Mouse (Mus musculus) hindbrain, embryonic 15.5 days (tissue): ENCODE data around the gene Adck1. TPM values are rescaled to one million over a fixed set of nuclear protein-coding genes. Genes with fewer than 3 reads are reported as not detected.

Experiments
- ATAC-seq: fragments of 200-750 bp; cut with Nextera tagmentation; 2 replicates; pipeline ENCODE4 v1.8.0; 2017; ENCODE audit warnings: low read depth, moderate number of reproducible peaks, moderate TSS enrichment; ENCODE audit not compliant: low FRiP score
- H3K27ac ChIP-seq: fragments of 300-500 bp; sonication (generic); replicated peaks from 2 replicates; pipeline ENCODE4 v1.5.1; 2015; ENCODE audit warnings: mild to moderate bottlenecking, inconsistent platforms
- H3K27me3 ChIP-seq: fragments of 300-500 bp; sonication (generic); 2 replicates; pipeline ENCODE4 v1.6.1; 2015; ENCODE audit warnings: control low read depth, inconsistent platforms
- H3K36me3 ChIP-seq: fragments of 300-500 bp; sonication (generic); 2 replicates; pipeline ENCODE4 v1.6.1; 2015; ENCODE audit warnings: control low read depth, inconsistent platforms
- H3K4me1 ChIP-seq: fragments of 300-500 bp; sonication (generic); replicated peaks from 2 replicates; pipeline ENCODE4 v1.6.1; 2015; ENCODE audit warnings: control low read depth, inconsistent platforms
- H3K4me2 ChIP-seq: fragments of 300-500 bp; sonication (generic); 2 replicates; pipeline ENCODE4 v1.6.1; 2015; ENCODE audit warnings: moderate library complexity, mild to moderate bottlenecking, inconsistent platforms
- H3K4me3 ChIP-seq: fragments of 300-500 bp; sonication (generic); 2 replicates; pipeline ENCODE4 v1.5.1; 2015; ENCODE audit warnings: mild to moderate bottlenecking, inconsistent platforms
- H3K9ac ChIP-seq: fragments of 300-500 bp; sonication (generic); 2 replicates; pipeline ENCODE4 v1.6.1; 2015; ENCODE audit warnings: inconsistent platforms
- H3K9me3 ChIP-seq: fragments of 300-500 bp; sonication (generic); 2 replicates; pipeline ENCODE4 v1.6.1; 2016; ENCODE audit warnings: control low read depth, inconsistent platforms
- WGBS: fragments of 180-500 bp; shearing (Covaris S2); methylation state at CpG from one replicate; pipeline ENCODE4 v1.1.7; 2015; 5-methylcytosine and 5-hydroxymethylcytosine counted together
- polyA plus RNA-seq: library from polyadenylated mRNA; unstranded; fragments of >200 nt; fragmentation: Nextera tagmentation; extraction: Ambion mirVana; gene quantifications from 2 replicates; pipeline ENCODE4 v1.2.1, GENCODE M21; 2015

Adck1 gene
- polyA plus RNA-seq, 1 experiment from 2014 or later = 38.0 TPM

DNA sequence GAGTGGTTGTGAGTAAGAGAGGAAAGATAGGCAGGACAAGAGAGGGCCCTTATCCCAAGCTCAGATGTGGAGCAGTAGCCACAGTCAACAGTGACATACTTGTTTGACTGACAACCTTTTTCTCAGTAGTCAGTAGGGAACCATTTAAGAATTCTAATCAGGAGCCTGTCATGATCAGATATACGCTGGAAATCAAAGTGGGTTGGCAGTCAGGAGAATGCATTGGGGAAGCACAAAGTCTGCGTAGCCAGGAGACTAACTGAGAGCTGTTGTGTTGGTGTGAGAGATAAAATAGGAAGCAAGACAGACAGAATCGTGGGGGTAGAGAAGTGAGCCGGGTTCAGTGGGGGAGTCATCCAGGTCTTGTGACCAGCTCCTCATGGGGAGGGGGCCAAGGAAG is 71.9 kb downstream of the Adck1 start:
- Histone ChIP-seq H3K27ac (no peak overlapping the region), H3K4me3 (no peak overlapping the region), H3K9me3 (no peaks in the 10 kb centered on the region), H3K36me3 (no peaks in the 10 kb centered on the region; the same call in 1 of the 2 replicates), H3K4me1 (peaks cover 16% of the 10 kb centered on the region), H3K4me2 (no peak overlapping the region), H3K27me3 (no peaks in the 10 kb centered on the region), H3K9ac (no peak overlapping the region)
- no peak for ATAC-seq
- WGBS = 75% methylated on average over 4 of the region's 4 CpGs

DNA sequence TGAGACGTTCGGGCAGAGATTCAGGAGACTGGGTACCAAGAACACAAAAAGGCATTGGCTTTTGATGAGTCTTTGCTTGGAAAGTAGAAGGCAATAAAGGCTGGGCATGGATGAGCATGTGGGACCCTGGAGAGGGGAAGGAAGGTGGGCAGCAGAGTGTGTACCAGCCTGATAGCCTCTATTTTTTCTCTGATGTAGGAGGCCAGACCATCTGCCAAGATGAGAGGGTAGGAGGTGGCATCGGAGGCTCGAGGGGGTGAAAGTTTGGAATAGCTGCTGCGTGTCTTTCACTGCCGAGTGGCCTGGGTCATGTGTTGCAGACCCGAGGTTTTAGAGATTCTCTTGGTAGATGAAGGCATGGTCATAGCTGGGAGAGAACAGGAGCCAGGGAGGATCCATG is 72.8 kb downstream of the Adck1 start:
- H3K4me2 ChIP-seq = no peak overlapping the region
- no peak overlapping the region for H3K9ac ChIP-seq
- no peak overlapping the region for H3K27ac ChIP-seq
- H3K9me3 ChIP-seq = no peaks in the 10 kb centered on the region
- no peak for ATAC-seq
- H3K27me3 ChIP-seq = no peaks in the 10 kb centered on the region
- H3K4me3 ChIP-seq = no peak overlapping the region
- WGBS = 97% methylated on average over 7 of the region's 7 CpGs
- no peaks in the 10 kb centered on the region; the same call in 1 of the 2 replicates for H3K36me3 ChIP-seq
- H3K4me1 ChIP-seq = peaks cover 7% of the 10 kb centered on the region; the same call in 1 of the 2 replicates

DNA sequence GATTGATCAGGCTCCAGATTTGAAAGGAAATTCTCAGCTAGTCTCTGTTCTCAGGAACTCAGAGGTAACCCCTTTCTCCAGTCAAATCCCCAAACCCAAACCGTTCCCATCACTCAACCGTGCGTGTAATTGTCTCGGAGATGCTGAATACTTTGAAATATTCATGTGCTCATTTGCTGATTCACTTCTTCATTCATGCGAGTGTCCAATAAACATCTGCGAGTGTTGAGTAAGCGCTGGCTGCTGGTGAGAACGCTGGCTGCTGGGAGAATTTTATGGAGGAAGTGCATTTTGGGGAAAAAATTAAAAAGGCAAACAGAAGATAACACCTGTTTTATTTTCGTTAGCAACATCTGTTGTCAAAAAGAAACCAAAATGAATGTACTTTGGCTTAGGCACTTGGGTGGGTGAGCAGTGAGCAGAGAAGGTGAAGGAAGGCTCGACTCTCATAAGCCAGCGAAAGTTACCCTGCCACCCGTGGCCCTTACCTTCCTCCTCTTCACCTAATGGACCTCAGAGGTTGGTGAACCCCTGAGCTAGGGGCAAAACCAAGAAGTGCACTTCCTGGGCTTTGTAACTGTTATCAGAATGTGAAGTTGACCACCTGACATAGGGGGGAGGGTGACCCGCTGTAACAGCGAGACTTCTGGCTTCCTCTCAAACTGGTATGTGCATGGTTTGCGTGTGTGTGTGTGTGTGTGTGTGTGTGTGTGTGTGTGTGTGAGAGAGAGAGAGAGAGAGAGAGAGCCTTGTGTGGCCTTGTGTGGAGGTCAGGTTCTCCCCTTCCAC is 76.8 kb downstream of the Adck1 start:
- ATAC-seq = no peak

DNA sequence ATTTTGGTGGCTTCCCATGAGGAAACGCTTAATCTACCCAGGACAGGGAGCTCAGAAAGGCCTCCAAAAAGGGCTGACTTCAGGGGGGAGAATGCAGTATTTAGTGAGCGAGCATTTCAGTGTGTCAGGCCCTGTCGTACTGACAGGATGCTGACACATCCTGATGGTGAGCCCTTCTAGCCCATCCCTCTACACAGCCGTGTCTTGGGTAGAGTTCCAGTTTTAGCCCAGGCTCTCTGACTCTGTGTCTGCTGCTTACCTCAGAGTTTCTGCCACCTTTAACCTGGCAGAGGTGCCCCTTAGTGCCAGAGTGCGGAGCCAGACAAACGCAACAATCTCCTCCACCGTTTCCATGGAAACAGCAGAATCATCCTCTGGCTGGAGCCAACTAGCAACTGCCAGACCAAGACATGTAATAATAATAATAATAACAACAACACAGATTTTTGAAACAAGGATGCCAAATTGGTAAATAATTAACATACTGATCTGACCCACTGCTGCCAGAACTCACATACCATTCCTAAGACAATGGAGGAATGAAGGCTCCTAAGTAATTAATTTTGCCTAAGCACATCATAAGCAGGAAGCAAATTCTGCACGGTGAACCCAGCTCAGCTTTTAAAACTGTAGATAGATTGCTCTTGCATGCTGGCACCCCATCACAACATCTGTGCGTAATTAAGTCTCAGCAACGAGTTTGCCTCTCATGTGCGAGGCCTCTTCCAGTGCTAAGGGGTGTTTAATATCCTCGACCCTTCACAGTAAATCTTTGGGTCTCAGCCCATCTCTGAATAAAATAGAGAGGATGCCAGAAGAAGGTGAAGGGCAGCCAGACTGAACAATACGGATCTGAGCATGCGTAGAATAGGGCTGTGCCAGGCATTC is 81.8 kb downstream of the Adck1 start:
- no peaks in the 10 kb centered on the region for H3K36me3 ChIP-seq
- no peaks in the 10 kb centered on the region for H3K9me3 ChIP-seq
- peak overlapping the region; percentile 23 for H3K27ac ChIP-seq
- H3K4me2 ChIP-seq = no peak overlapping the region
- no peak overlapping the region for H3K9ac ChIP-seq
- 50% methylated on average over 14 of the region's 14 CpGs for WGBS
- no peak overlapping the region for H3K4me3 ChIP-seq
- H3K4me1 ChIP-seq = peaks cover 13% of the 10 kb centered on the region
- no peaks in the 10 kb centered on the region for H3K27me3 ChIP-seq
- ATAC-seq = peak; percentile 37

More for the DNA sequence above, 76.8 kb downstream of the Adck1 start:
- H3K9ac ChIP-seq = no peak overlapping the region
- H3K9me3 ChIP-seq = no peaks in the 10 kb centered on the region
- no peaks in the 10 kb centered on the region for H3K27me3 ChIP-seq
- H3K36me3 ChIP-seq = no peaks in the 10 kb centered on the region
- H3K4me2 ChIP-seq = no peak overlapping the region
- H3K4me3 ChIP-seq = no peak overlapping the region
- WGBS = 71% methylated on average over 15 of the region's 15 CpGs
- H3K4me1 ChIP-seq = peaks cover 5% of the 10 kb centered on the region
- no peak overlapping the region for H3K27ac ChIP-seq

DNA sequence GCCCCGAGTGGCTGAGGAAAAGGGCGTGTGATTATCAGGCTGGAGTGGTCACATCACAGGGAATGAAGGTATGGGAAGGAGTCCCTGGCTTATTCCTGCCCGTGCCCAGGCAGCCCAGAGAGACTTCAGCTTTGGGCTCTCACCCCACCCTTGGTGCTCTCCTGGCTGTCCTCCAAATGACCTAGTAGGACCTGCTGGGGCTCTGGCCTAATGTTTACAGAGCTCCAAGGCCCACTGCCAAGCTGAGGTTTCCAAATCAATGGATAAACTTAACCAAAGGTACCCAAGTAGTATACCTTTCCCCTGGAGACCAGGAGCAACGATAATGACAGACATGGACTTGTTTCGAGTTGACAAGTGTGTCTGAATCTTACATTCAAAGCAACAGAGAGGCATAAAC is 83.7 kb downstream of the Adck1 start:
- H3K4me1 ChIP-seq = peaks cover 13% of the 10 kb centered on the region
- H3K4me3 ChIP-seq = no peak overlapping the region
- no peaks in the 10 kb centered on the region for H3K9me3 ChIP-seq
- no peak overlapping the region for H3K9ac ChIP-seq
- H3K27me3 ChIP-seq = no peaks in the 10 kb centered on the region
- H3K27ac ChIP-seq = no peak overlapping the region
- no peaks in the 10 kb centered on the region for H3K36me3 ChIP-seq
- WGBS = 89% methylated on average over 5 of the region's 5 CpGs
- H3K4me2 ChIP-seq = no peak overlapping the region
- ATAC-seq = no peak

DNA sequence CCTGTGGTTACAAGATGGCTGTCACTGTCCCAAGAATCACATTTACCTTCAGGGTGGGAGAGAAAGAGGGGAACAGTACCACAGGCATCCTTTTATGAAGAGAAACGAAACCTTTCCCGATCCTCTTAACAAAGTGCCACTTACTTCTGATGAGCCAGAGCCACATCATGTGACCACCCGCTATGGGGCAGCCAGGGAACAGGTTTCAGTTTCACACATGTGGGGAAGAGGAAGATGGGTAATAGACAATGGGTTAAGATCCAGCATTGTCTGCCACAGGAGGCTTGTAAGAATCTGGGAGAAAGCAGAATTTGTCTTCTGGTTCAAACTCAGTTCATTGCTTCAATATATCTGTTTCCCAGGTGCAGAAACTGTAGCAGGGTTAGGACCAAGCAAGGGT is 85.1 kb downstream of the Adck1 start:
- no peak for ATAC-seq
- no peaks in the 10 kb centered on the region for H3K27me3 ChIP-seq
- no peak overlapping the region for H3K4me2 ChIP-seq
- WGBS = 91% methylated on average over 3 of the region's 3 CpGs
- no peaks in the 10 kb centered on the region for H3K9me3 ChIP-seq
- 0 out of 2 replicates have a peak, but pooled peaks cover 4% of the 10 kb centered on the region for H3K36me3 ChIP-seq
- H3K4me3 ChIP-seq = no peak overlapping the region
- peaks cover 13% of the 10 kb centered on the region for H3K4me1 ChIP-seq
- no peak overlapping the region for H3K9ac ChIP-seq
- H3K27ac ChIP-seq = no peak overlapping the region

DNA sequence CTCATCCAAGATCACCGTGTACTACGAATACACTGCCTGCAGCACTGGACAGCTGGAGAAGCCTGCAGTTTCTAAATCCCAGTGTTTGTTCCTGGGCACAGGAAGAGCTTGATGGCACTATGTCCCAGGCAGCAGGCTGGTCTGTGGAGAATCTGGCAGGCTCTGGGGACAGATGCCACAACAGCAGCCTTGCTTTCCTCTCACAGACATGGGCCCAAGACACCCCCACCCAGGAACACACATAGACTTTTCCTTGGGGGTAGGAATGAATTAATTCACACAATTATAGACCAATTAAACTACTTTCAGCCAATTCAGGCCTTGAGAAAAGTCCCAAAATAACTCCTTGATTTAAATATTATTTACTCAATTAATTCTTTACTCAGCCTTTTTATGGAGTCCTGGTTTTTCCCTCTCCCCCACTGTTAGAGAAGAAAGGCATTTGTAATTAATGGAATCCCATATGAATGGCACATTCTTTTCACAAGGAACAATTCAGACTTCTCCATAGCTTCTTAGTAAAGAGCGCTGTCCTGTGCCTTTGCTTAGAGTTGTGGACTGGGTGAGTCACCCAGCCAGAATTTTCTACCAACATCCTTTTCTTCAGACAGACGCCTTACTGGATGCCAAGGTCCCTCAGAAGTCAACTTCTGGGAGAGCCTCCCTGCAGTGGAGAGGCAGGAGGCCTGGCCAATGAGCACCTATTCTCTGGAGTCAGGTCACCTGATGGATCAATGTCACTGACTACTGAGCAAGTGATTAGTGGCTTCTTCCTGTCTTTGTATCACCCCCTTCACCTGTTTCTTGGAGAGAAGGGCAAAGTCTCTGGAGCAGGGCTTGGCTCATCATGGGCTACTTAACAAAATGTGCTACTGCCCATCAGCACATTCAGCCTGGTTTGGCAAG is 90.6 kb downstream of the Adck1 start:
- Histone ChIP-seq H3K9me3 (no peaks in the 10 kb centered on the region), H3K4me2 (no peak overlapping the region), H3K9ac (no peak overlapping the region), H3K4me3 (no peak overlapping the region), H3K4me1 (no peaks in the 10 kb centered on the region), H3K27me3 (no peaks in the 10 kb centered on the region), H3K36me3 (0 out of 2 replicates have a peak, but pooled peaks cover 4% of the 10 kb centered on the region), H3K27ac (no peak overlapping the region)
- 66% methylated on average over 4 of the region's 4 CpGs for WGBS
- ATAC-seq = no peak

DNA sequence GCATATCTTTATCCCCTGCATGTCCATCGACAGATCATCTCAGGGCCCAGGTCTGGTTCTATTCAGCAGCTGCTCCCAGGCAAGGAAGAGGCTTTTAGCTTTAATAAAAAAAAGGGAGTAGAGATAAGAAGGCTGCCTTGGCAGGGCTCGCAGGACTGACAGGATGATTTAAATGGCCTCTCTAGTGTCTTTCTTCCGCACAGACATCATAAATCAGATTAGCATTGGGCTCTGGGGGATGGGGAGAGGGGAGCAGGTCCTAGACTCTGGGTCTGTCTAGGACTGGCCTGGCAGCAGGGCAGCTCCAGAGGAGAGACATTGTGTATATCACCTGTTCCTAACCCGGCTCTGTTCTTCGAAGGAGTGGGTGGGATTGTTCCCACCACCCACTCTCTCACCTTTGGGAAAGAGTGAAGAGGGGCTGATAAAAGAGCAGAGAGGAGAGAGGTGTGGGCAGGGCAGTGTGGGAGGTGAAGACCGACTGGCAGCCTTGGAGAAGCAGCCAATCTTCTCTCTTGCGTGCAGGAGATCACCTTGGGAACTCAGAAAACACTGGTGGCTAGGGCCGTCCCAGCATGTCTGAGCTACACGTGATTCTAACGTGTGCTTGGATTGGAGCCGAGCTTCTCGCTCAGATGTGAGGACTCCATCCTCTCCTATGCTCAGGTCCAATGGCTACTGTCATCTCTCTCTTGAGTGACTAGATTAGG is 94.5 kb downstream of the Adck1 start:
- H3K4me2 ChIP-seq = no peak overlapping the region
- 0 out of 2 replicates have a peak, but pooled peaks cover 9% of the 10 kb centered on the region for H3K36me3 ChIP-seq
- no peak overlapping the region for H3K9ac ChIP-seq
- ATAC-seq = no peak
- H3K9me3 ChIP-seq = no peaks in the 10 kb centered on the region
- no peak overlapping the region for H3K4me3 ChIP-seq
- no peaks in the 10 kb centered on the region for H3K4me1 ChIP-seq
- no peak overlapping the region for H3K27ac ChIP-seq
- no peaks in the 10 kb centered on the region for H3K27me3 ChIP-seq
- whole genome bisulfite sequencing = 81% methylated on average over 12 of the region's 12 CpGs

DNA sequence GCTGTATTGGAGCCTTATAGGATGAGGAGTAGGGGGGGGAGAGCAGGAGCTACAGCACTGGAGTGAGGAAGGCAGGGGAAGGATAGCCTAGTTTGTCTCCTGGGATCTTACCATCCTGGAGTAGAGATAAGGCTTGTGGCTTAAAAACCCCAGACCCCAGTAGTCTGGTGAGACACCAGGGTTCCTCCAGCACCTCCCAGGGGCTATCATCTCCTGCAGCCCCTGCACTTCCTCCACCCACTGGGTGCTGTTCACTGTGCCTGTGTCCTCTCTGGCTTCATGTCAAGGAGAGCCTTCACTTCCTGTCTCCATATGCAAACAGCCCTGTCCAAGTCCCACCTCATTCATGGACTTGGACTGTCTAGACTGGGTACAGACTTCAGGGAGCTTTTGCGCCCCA is 96.7 kb downstream of the Adck1 start:
- H3K4me3 ChIP-seq = no peak overlapping the region
- no peak overlapping the region for H3K27ac ChIP-seq
- no peaks in the 10 kb centered on the region for H3K27me3 ChIP-seq
- no peaks in the 10 kb centered on the region for H3K9me3 ChIP-seq
- H3K9ac ChIP-seq = no peak overlapping the region
- no peak for ATAC-seq
- H3K36me3 ChIP-seq = peaks cover 10% of the 10 kb centered on the region; the same call in 1 of the 2 replicates
- no peak overlapping the region for H3K4me2 ChIP-seq
- 100% methylated on average over 1 of the region's 1 CpGs for WGBS
- no peaks in the 10 kb centered on the region for H3K4me1 ChIP-seq

DNA sequence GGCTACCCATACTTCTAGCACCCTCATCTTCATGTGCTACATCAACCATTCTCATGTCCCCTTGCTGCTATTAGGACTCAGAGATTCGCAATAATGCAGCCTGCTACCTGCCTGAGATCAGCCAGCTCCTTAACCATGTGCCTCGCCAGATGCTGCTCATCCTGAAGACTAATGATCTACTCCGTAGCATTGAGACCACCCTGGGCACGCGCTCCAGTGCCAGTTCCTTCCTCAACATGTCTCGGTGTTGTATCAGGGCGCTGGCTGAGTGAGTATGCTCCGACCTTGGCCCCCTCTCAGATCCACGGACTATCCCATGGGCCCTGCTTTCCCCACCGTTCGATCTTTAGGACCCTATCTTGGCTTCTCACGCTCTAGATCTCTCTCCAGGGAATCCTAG is 98.6 kb downstream of the Adck1 start:
- H3K4me2 ChIP-seq = no peak overlapping the region
- H3K4me3 ChIP-seq = no peak overlapping the region
- no peaks in the 10 kb centered on the region for H3K9me3 ChIP-seq
- H3K27ac ChIP-seq = no peak overlapping the region
- WGBS = 90% methylated on average over 12 of the region's 12 CpGs
- H3K4me1 ChIP-seq = no peaks in the 10 kb centered on the region
- no peak overlapping the region for H3K9ac ChIP-seq
- ATAC-seq = no peak
- H3K36me3 ChIP-seq = peaks cover 10% of the 10 kb centered on the region; the same call in 1 of the 2 replicates
- H3K27me3 ChIP-seq = no peaks in the 10 kb centered on the region

DNA sequence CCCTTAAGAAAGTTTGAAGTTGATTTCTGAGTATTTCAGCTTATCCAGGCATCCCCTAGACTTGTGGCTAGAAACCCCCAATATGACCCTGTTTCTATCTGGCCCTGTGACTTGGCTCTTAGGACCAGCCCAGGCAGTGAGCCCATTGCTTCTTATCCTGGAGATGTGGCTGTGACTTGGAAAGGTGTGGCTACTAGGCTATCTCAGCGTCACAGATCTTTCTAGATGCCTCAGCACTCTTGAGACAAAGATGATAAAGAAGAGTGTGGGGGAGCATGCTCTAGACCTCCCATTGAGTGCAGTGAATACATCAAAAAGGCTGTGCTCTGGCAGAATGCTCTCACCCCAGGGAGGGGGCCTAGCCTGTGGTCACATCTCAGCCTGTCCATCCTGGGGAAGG is 99.1 kb downstream of the Adck1 start:
- Histone ChIP-seq H3K4me2 (no peak overlapping the region), H3K36me3 (peaks cover 10% of the 10 kb centered on the region; the same call in 1 of the 2 replicates), H3K9me3 (no peaks in the 10 kb centered on the region), H3K27me3 (no peaks in the 10 kb centered on the region), H3K4me3 (no peak overlapping the region), H3K9ac (no peak overlapping the region), H3K27ac (no peak overlapping the region), H3K4me1 (no peaks in the 10 kb centered on the region)
- no peak for ATAC-seq
- 88% methylated on average over 1 of the region's 1 CpGs for WGBS
